Mouse (Mus musculus): ENCODE results near the gene Tm2d3. TPM values are rescaled to one million over a fixed set of nuclear protein-coding genes. Genes with fewer than 3 reads are reported as not detected.

The Tm2d3 gene
- 27.7 and 29.5 TPM in 2 replicates for total RNA-seq (2015)
- 43.5 and 44.2 TPM in 2 replicates for total RNA-seq (2017)

DNA sequence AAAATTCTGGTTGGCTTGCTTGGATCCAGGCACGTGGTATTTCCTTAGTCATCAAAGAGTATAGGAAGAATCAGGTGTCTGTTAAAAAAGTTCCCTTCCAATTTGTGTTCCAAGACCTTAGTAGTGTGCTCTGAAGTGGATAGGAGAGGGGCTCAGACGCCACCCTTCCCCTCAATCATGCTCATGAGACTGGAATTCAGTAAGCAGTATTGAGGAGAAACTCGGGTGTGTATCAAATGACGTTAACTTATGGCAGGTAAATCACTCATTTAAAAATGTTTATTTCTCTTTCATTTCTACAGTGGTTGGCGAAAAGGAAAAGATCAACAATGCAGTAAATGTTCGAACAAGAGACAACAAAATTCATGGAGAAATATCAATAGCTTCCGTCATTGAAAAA is at the start of gene Tm2d3:
Gene Tm2d3, plus strand, starts transcription at position 301 of the 400 bp plus-strand sequence.
- no peak for ATAC-seq (ENCODE audit: poor library complexity, severe bottlenecking)

DNA sequence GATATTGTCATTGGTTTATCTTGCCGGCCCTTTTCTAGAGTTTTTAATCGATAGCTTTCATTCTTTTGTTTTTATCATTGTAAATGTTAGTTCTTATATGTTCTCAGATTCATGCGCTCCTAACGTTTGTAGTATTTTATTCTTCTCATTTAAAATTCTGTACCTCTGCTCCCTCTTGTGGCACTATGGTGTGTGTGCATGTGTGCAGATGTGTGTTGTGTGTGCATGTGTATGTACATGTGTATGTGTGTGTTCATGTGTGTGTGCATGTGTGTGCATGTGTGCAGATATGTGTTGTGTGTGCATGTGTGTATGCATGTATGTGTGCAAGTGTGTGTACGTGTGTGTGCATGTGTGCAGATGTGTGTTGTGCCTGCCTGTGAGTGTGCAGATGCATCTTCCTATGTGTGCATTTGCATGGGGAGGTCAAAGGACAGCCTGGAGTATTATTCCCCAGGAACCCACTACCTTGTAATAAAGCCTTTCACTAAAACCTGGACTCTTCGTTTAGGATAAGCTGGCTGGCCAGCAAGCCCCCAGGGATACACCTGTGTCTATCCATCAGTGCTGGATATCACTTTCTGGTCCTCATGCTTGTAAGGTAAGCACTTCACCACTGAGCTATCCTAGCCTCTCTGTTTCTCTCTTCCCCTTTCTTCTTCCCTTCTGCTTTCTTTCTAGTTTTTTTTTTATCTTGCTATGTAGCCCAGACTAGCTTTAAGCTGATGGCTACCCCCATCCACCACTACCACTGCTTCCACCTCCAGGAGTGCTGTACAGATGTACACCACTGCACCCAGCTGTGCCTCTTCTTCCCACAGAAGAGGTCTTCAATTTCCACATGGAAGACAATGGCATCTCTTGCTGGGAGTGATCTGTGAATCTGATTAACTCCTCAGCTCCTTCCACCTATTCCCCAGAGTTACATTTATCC is 48.3 kb upstream of the Tm2d3 start:
- no peak for ATAC-seq (ENCODE audit: poor library complexity, severe bottlenecking)

- ATAC-seq (ENCODE audit: poor library complexity, severe bottlenecking), result no peak
These were observed 47.0 kb upstream of the Tm2d3 start for GRCm38 (mm10) chr7:65643861-65644421.

GRCm38 (mm10) chr7:65644643-65645351 is 46.2 kb upstream of the Tm2d3 start, which contains the start of gene Tarsl2:
Gene Tarsl2, plus strand, starts transcription at chr7:65644898.
- ATAC-seq (ENCODE audit: poor library complexity, severe bottlenecking), result peak; percentile 92

DNA sequence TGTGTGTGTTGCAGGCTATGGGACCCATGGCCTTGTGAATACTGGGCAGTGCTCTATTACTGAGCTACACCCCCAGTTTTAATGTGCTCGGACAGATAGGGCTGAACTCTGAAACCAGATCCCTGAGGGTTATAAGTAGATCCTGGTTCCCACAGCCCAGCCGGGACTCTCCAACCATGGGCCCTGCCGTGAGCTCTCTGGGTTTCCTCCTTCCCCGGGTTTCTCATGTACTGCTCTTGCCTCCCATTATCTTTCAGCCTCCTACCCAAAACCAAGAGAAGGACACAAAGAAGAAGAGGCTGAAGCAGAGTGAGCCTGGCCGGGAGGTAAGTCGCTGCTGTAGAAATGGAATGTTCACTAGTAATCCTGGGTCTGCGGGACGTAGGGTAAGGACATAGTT is 45.0 kb upstream of the Tm2d3 start:
- no peak for ATAC-seq (ENCODE audit: poor library complexity, severe bottlenecking)

DNA sequence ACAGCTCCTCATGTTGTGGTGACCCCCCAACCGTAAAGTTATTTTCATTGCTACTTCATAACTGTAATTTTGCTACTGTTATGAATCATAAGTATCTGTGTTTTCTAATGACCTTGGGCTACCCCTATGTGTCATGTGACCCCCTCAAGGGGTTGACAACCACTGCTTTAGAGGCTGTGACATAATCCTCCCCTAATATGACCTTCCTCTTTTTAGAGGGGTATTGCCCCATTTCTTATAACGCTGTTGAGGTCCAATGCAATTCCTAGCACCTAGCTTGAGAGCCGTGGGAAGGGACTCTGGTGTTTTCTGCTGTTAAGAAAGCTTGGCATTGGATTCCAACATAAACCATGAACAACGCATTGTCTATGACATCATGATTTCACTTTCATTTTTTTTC is 40.3 kb upstream of the Tm2d3 start:
- ATAC-seq (ENCODE audit: poor library complexity, severe bottlenecking), result peak; percentile 62

- no peak for ATAC-seq (ENCODE audit: poor library complexity, severe bottlenecking)
These were observed 33.4 kb upstream of the Tm2d3 start for GRCm38 (mm10) chr7:65657490-65658120.

DNA sequence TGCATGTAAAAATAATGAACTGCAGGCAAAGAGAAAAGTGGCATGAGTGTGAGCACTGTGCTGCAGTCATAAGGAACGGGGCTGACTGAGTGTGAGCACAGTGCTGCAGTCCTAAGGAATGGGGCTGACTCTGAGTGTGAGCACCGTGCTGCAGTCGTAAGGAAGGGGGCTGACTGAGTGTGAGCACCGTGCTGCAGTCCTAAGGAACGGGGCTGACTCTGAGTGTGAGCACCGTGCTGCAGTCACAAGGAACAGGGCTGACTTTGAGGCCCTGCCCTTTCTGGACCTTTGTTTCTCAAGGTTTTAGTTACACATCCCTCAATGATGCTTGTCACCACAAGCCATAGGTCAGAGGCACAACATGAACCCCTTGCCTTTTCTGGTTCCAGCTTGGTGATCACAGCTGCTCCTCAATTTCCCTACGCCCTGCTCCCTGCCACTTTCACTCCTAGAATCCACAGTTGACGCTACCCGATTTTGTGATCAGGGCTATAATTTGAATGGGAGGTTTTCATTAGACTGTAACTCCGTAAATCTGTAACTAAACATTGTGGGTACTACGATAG is 27.7 kb upstream of the Tm2d3 start:
- no peak for ATAC-seq (ENCODE audit: poor library complexity, severe bottlenecking)

GRCm38 (mm10) chr7:65663886-65664285 is 27.1 kb upstream of the Tm2d3 start:
- no peak for ATAC-seq (ENCODE audit: poor library complexity, severe bottlenecking)

DNA sequence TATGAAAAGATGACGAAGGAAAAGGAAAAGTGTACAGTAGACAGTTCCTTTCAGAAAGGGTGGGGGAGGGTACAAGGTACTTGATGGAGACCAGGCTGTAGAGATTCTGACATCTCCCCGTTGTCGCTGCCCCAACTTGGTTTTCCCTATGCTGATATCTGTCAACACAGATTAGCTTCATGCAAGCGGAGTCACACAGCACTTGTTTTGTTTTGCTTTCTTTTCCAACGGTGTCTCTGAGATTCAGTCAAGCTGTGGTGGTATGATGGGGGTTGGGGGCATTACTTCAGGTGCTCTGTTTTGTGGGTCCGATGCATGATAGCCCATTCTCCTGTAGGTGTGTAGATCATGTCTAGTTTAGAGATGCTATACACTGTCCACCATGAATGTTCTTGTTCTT is 23.5 kb upstream of the Tm2d3 start:
- ATAC-seq (ENCODE audit: poor library complexity, severe bottlenecking), result no peak

- no peak for ATAC-seq (ENCODE audit: poor library complexity, severe bottlenecking)
These were observed 12.9 kb upstream of the Tm2d3 start for GRCm38 (mm10) chr7:65678050-65678449.

DNA sequence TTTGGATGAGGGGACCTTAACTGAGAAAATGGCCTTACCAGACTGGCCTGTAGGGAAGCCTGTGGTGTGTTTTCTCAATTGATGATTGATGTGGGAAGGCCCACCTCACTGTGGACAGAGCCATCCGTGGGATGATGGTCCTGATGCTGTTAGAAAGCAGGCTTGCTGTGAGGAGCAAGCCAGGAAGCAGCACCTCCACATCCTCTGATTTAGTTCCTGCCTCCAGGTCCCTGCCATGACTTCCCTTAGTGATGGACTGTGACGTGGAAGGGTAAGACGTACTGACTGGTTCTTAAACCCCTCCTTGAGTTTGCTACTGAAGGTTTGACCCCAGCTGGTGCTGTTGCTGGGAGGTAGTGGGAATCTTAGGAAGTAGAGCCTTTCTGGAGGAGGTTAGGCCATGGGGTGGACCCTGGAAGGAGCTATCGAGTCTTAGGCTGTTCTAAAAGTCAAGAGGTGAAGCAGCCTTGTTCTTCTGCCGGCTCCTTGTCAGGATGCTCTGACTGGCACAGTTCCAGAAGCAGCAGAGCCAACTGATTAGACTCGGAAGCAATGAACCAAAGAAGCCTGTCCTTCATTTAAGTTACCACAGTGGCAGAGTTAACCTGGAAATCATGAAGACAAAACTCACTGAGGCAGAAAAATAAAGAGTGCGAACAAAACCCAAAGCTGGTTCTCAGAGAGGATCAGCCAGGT is 11.9 kb upstream of the Tm2d3 start:
- no peak for ATAC-seq (ENCODE audit: poor library complexity, severe bottlenecking)

GRCm38 (mm10) chr7:65681166-65681565 is 9.8 kb upstream of the Tm2d3 start:
- no peak for ATAC-seq (ENCODE audit: poor library complexity, severe bottlenecking)

GRCm38 (mm10) chr7:65684256-65684835 is 6.6 kb upstream of the Tm2d3 start:
- ATAC-seq (ENCODE audit: poor library complexity, severe bottlenecking), result no peak

DNA sequence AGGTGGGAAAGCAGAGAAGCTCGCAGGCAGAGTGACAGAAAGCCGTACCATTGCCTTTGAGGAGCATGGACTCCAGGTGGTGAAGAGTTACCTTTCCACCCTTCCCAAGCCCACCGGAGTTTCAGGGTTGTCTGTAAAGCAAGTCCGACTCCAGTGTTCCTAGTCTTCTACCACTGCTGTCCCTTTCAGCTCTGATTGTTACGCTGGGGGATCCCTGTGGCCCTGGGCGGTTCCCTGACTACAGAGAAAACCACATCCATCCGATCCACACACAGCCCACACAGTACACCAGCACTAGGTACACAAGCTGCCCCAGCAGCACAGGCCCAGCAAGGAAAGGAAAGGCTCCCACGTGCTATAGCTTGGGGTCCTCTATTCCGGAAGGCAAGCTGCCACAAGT is 4.3 kb upstream of the Tm2d3 start:
- no peak for ATAC-seq (ENCODE audit: poor library complexity, severe bottlenecking)

DNA sequence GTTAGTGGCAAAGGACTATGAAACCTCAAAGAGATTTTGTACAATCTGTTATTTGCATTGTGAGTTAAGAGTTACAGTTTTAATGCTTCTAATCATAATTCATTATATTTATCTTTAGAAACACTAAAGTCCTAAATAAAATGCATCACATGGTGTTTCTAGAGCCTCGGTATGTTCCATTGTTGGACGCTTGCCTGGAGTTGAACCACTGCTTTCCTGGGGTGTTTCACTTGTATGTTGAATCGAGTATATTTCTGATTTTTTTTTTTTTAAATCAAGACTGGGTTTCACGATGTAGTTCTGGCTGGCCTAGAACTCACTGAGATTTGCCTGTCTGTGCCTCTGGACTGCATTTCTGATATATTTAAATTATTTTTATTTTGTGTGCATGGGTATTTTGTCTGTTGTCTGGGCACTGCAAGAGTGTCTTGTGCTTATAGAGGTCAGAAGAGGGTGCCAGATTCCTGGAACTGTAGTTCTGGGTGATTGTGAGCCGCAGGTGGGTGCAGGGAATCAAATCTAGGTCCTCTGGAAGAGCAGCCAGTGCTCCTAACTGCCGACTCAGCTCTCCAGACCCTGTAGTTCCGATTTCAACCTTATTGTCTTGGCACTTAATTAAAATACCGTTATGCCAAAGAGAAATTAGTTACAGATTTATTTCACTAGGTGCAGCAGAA is 1.1 kb downstream of the Tm2d3 start:
- no peak for ATAC-seq (ENCODE audit: poor library complexity, severe bottlenecking)

GRCm38 (mm10) chr7:65692883-65693282 is 1.9 kb downstream of the Tm2d3 start:
- ATAC-seq (ENCODE audit: poor library complexity, severe bottlenecking), result peak; percentile 19

DNA sequence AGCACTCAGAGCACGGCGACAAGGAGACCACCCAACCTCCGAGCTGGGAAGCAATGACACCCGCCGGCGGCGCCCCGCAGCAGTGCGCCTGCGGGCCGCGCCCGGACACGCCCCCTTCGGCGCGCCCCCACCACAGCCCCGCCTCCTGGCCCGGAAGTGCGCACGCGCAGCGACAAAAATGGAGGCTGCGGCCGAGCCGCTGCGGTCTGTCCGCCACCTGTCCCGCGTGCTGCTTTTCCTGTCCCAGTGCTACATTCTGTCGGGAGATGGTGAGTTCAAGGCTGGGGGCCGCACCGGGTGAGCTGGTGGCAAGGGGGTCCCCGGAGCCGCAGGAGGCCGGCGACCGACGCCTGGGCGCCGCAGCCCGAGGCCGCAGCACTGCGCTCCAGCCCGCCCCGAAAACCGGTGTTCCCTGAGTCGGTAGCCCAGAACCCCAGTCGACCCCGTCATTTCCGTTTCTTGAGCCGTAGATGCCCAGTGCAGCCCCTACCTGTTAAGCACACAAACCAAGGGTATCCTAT is 2.4 kb downstream of the Tm2d3 start:
- peak; percentile 93 for ATAC-seq (ENCODE audit: poor library complexity, severe bottlenecking)

- ATAC-seq (ENCODE audit: poor library complexity, severe bottlenecking), result 0 out of 2 replicates have a peak, but pooled peaks have one; percentile 21
These were observed 5.5 kb downstream of the Tm2d3 start for GRCm38 (mm10) chr7:65696450-65696849.
